Mouse (Mus musculus) stomach, postnatal 0 days (tissue): ENCODE measurements at regions not wholly inside any gene's neighbourhood (a gene's known extent, or its start where the extent isn't known, plus 50 kb on each side); places are given as distances from the start of the nearest gene placed in this dataset.

Experiments
- CTCF ChIP-seq: IDR thresholded peaks from 2 replicates; pipeline ENCODE4 v1.5.1; 2016; ENCODE audit warnings: antibody characterized with exemption, low read depth, mild to moderate bottlenecking, moderate library complexity
- EP300 ChIP-seq: optimal IDR thresholded peaks from 2 replicates; pipeline ENCODE3; 2016; ENCODE audit warnings: antibody characterized with exemption

- no peak for TF ChIP-seq EP300
- TF ChIP-seq CTCF: no peak
Observed at GRCm38 (mm10) chr3:15237817-15238432, 94.2 kb downstream of the Gm9733 start.
